Mouse (Mus musculus): Measurements from ENCODE around the gene Mdn1. TPM values are rescaled to one million over a fixed set of nuclear protein-coding genes. Genes with fewer than 3 reads are reported as not detected.

Mdn1 gene
- 22.4 and 23.3 TPM in 2 replicates for polyA plus RNA-seq (2016; fragmentation: Nextera tagmentation; extraction: Ambion mirVana)

- DNase-seq (ENCODE audit: low spot score): peak; percentile 96
- H3K27ac ChIP-seq (replicated peaks): peak within 1 kb of the TSS; percentile 86
- peaks cover 14% of the 10 kb centered on the region for H3K4me1 ChIP-seq
- no peaks in the 10 kb centered on the region for H3K9me3 ChIP-seq
- peak within 1 kb of the TSS; percentile 97 for H3K4me3 ChIP-seq
- peaks cover 48% of the 10 kb centered on the region for H3K36me3 ChIP-seq (replicated peaks)
- no peaks in the 10 kb centered on the region for H3K27me3 ChIP-seq (replicated peaks; ENCODE audit: low read depth, poor library complexity, severe bottlenecking)
- WGBS: under 1% methylated on average over 68 of the region's 68 CpGs
These were observed at the start of gene Mdn1 for GRCm38 (mm10) chr4:32656918-32657662. TSS of gene Mdn1 (plus strand) at chr4:32657119.

GRCm38 (mm10) chr4:32615034-32615881, 41.7 kb upstream of the Mdn1 start, which contains the start of gene Casp8ap2:
TSS of gene Casp8ap2 (plus strand) at chr4:32615451.
- peak within 1 kb of the TSS; percentile 92 for H3K4me3 ChIP-seq
- H3K4me1 ChIP-seq: peaks cover 20% of the 10 kb centered on the region
- no peaks in the 10 kb centered on the region for H3K9me3 ChIP-seq
- H3K27ac ChIP-seq (replicated peaks): peak within 1 kb of the TSS; percentile 94
- DNase-seq (ENCODE audit: low spot score): peak; percentile 98
- H3K36me3 ChIP-seq (replicated peaks): peaks cover 27% of the 10 kb centered on the region
- WGBS: under 1% methylated on average over 67 of the region's 67 CpGs
- H3K27me3 ChIP-seq (replicated peaks; ENCODE audit: low read depth, poor library complexity, severe bottlenecking): no peaks in the 10 kb centered on the region

GRCm38 (mm10) chr4:32621637-32622036, 35.3 kb upstream of the Mdn1 start:
- H3K27ac ChIP-seq (replicated peaks): no peak overlapping the region
- no peak overlapping the region for H3K4me3 ChIP-seq
- H3K4me1 ChIP-seq: peaks cover 11% of the 10 kb centered on the region
- no peaks in the 10 kb centered on the region for H3K27me3 ChIP-seq (replicated peaks; ENCODE audit: low read depth, poor library complexity, severe bottlenecking)
- H3K9me3 ChIP-seq: no peaks in the 10 kb centered on the region
- peaks cover 66% of the 10 kb centered on the region for H3K36me3 ChIP-seq (replicated peaks)
- no peak for DNase-seq (ENCODE audit: low spot score)

- H3K27me3 ChIP-seq (replicated peaks; ENCODE audit: low read depth, poor library complexity, severe bottlenecking): no peaks in the 10 kb centered on the region
- peaks cover 4% of the 10 kb centered on the region; the same call in 1 of the 2 replicates for H3K4me1 ChIP-seq
- no peak overlapping the region for H3K4me3 ChIP-seq
- DNase-seq (ENCODE audit: low spot score): no peak
- no peak overlapping the region for H3K27ac ChIP-seq (replicated peaks)
- no peaks in the 10 kb centered on the region for H3K9me3 ChIP-seq
- WGBS: 84% methylated on average over 5 of the region's 5 CpGs
- H3K36me3 ChIP-seq (replicated peaks): peaks cover 80% of the 10 kb centered on the region
These were observed 5.2 kb upstream of the Mdn1 start for GRCm38 (mm10) chr4:32651669-32652068.

- whole genome bisulfite sequencing: 51% methylated on average over 11 of the region's 11 CpGs
- Histone ChIP-seq H3K9me3 (no peaks in the 10 kb centered on the region), H3K27me3 (replicated peaks; ENCODE audit: low read depth, poor library complexity, severe bottlenecking) (no peaks in the 10 kb centered on the region), H3K4me1 (peaks cover 14% of the 10 kb centered on the region), H3K36me3 (replicated peaks) (peaks cover 52% of the 10 kb centered on the region), H3K4me3 (peak overlapping the region; percentile 97), H3K27ac (replicated peaks) (peak overlapping the region; percentile 86)
- no peak for DNase-seq (ENCODE audit: low spot score)
These were observed 594 bp upstream of the Mdn1 start for GRCm38 (mm10) chr4:32656146-32656904.

GRCm38 (mm10) chr4:32665843-32666242, 8.9 kb downstream of the Mdn1 start:
- H3K27me3 ChIP-seq (replicated peaks; ENCODE audit: low read depth, poor library complexity, severe bottlenecking): no peaks in the 10 kb centered on the region
- H3K4me3 ChIP-seq: no peak overlapping the region
- H3K4me1 ChIP-seq: no peaks in the 10 kb centered on the region
- H3K9me3 ChIP-seq: no peaks in the 10 kb centered on the region
- peaks cover 89% of the 10 kb centered on the region for H3K36me3 ChIP-seq (replicated peaks)
- H3K27ac ChIP-seq (replicated peaks): no peak overlapping the region
- 94% methylated on average over 4 of the region's 4 CpGs for WGBS
- no peak for DNase-seq (ENCODE audit: low spot score)

GRCm38 (mm10) chr4:32668291-32668690, 11.4 kb downstream of the Mdn1 start:
- peaks cover 97% of the 10 kb centered on the region for H3K36me3 ChIP-seq (replicated peaks)
- WGBS: 87% methylated on average over 1 of the region's 1 CpGs
- H3K9me3 ChIP-seq: no peaks in the 10 kb centered on the region
- DNase-seq (ENCODE audit: low spot score): no peak
- H3K4me1 ChIP-seq: no peaks in the 10 kb centered on the region
- H3K27ac ChIP-seq (replicated peaks): no peak overlapping the region
- no peaks in the 10 kb centered on the region for H3K27me3 ChIP-seq (replicated peaks; ENCODE audit: low read depth, poor library complexity, severe bottlenecking)
- H3K4me3 ChIP-seq: no peak overlapping the region

GRCm38 (mm10) chr4:32669825-32670224, 12.9 kb downstream of the Mdn1 start:
- DNase-seq (ENCODE audit: low spot score): no peak
- no peak overlapping the region for H3K4me3 ChIP-seq
- no peaks in the 10 kb centered on the region for H3K27me3 ChIP-seq (replicated peaks; ENCODE audit: low read depth, poor library complexity, severe bottlenecking)
- H3K36me3 ChIP-seq (replicated peaks): peaks cover 97% of the 10 kb centered on the region
- H3K4me1 ChIP-seq: no peaks in the 10 kb centered on the region
- H3K9me3 ChIP-seq: no peaks in the 10 kb centered on the region
- WGBS: 87% methylated on average over 2 of the region's 2 CpGs
- H3K27ac ChIP-seq (replicated peaks): no peak overlapping the region

- H3K9me3 ChIP-seq: no peaks in the 10 kb centered on the region
These were observed 17.1 kb downstream of the Mdn1 start for GRCm38 (mm10) chr4:32674025-32674424.

GRCm38 (mm10) chr4:32677471-32677870, 20.6 kb downstream of the Mdn1 start:
- H3K4me1 ChIP-seq: no peaks in the 10 kb centered on the region
- H3K9me3 ChIP-seq: no peaks in the 10 kb centered on the region
- no peak overlapping the region for H3K27ac ChIP-seq (replicated peaks)
- DNase-seq (ENCODE audit: low spot score): no peak
- 93% methylated on average over 3 of the region's 3 CpGs for WGBS
- no peaks in the 10 kb centered on the region for H3K27me3 ChIP-seq (replicated peaks; ENCODE audit: low read depth, poor library complexity, severe bottlenecking)
- no peak overlapping the region for H3K4me3 ChIP-seq
- peaks cover 99% of the 10 kb centered on the region for H3K36me3 ChIP-seq (replicated peaks)

More at GRCm38 (mm10) chr4:32674025-32674424, 17.1 kb downstream of the Mdn1 start:
- no peaks in the 10 kb centered on the region for H3K27me3 ChIP-seq (replicated peaks; ENCODE audit: low read depth, poor library complexity, severe bottlenecking)
- WGBS: 88% methylated on average over 2 of the region's 2 CpGs
- no peak overlapping the region for H3K4me3 ChIP-seq
- no peaks in the 10 kb centered on the region for H3K4me1 ChIP-seq
- DNase-seq (ENCODE audit: low spot score): no peak
- H3K27ac ChIP-seq (replicated peaks): no peak overlapping the region
- peaks cover 100% of the 10 kb centered on the region for H3K36me3 ChIP-seq (replicated peaks)

GRCm38 (mm10) chr4:32680843-32681242, 23.9 kb downstream of the Mdn1 start:
- 76% methylated on average over 3 of the region's 3 CpGs for WGBS
- no peak for DNase-seq (ENCODE audit: low spot score)
- H3K36me3 ChIP-seq (replicated peaks): peaks cover 99% of the 10 kb centered on the region

GRCm38 (mm10) chr4:32682471-32682870, 25.6 kb downstream of the Mdn1 start:
- Histone ChIP-seq H3K27me3 (replicated peaks; ENCODE audit: low read depth, poor library complexity, severe bottlenecking) (no peaks in the 10 kb centered on the region), H3K27ac (replicated peaks) (no peak overlapping the region), H3K36me3 (replicated peaks) (peaks cover 99% of the 10 kb centered on the region), H3K9me3 (no peaks in the 10 kb centered on the region), H3K4me3 (no peak overlapping the region), H3K4me1 (no peaks in the 10 kb centered on the region)
- 93% methylated on average over 4 of the region's 4 CpGs for WGBS
- no peak for DNase-seq (ENCODE audit: low spot score)

More at GRCm38 (mm10) chr4:32680843-32681242, 23.9 kb downstream of the Mdn1 start:
- no peaks in the 10 kb centered on the region for H3K4me1 ChIP-seq
- no peak overlapping the region for H3K27ac ChIP-seq (replicated peaks)
- H3K4me3 ChIP-seq: no peak overlapping the region
- no peaks in the 10 kb centered on the region for H3K27me3 ChIP-seq (replicated peaks; ENCODE audit: low read depth, poor library complexity, severe bottlenecking)
- no peaks in the 10 kb centered on the region for H3K9me3 ChIP-seq

All from embryonic facial prominence, embryonic 10.5 days (tissue).